Mouse (Mus musculus): Measurements from ENCODE around the gene Omp. TPM values are rescaled to one million over a fixed set of nuclear protein-coding genes. Genes with fewer than 3 reads are reported as not detected.

Omp gene
- polyA plus RNA-seq, 1 experiment from 2014 or later, result 0.23 TPM

DNA sequence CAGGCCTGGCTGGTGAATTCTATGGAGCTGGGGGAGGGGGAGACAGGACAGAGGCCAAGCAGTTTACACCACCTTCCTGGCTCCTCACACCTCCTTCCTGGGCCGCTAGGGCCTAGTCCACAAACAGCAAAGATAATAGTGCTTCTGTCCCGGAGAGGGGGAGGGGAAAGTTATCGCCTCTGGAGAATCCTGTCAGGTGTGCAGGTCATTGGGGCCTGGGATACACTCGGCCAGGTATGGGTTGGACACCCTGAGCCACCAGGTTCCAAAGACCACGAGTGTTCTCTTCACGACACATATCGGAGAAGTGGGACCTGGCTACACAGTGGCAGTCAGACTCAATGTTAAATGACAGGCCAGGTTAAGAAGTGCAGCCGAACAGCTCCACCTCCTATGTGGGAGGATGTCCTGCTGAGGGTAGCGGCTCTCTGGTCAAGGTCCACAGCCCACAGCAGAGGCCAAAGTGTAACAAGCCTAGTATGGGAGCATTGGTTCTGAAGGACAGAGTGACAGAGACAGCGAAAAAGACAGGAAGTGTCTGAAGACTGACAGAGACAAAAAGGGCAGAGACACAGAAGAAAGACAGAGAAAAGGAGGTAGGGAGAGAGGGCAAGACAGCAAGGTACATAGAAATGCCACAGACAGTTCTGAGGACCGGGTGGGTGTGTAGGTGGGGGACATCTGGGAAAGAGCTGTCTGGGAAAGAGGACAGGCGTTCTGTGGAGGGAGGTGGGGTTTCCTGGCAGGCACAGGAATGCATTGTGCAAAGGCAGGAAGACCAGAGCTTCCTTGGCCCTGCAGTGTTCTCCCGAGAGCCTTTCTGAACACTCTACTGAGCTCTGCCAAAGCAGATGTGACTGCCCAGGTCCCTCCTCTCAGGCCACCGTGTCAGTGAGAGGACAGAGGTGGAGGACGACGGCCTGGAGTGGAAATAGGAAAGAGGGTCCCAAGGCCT, 40.5 kb downstream of the Omp start:
- Histone ChIP-seq H3K9me3 (no peaks in the 10 kb centered on the region), H3K4me1 (replicated peaks) (peaks cover 19% of the 10 kb centered on the region; the same call in 1 of the 2 replicates), H3K27ac (peak overlapping the region; percentile 88), H3K27me3 (replicated peaks) (no peaks in the 10 kb centered on the region), H3K4me3 (replicated peaks) (no peak overlapping the region), H3K4me2 (replicated peaks) (peak overlapping the region; percentile 38), H3K9ac (peak overlapping the region; percentile 23; the same call in 1 of the 2 replicates), H3K36me3 (no peaks in the 10 kb centered on the region)
- WGBS, result 49% methylated on average over 16 of the region's 16 CpGs
- ATAC-seq, result peak; percentile 81

- no peak for ATAC-seq
- H3K9ac ChIP-seq, result 0 out of 2 replicates have a peak overlapping the region, but pooled peaks have one; percentile 15
- H3K4me1 ChIP-seq (replicated peaks), result peaks cover 19% of the 10 kb centered on the region; the same call in 1 of the 2 replicates
- H3K27ac ChIP-seq, result peak overlapping the region; percentile 88
- WGBS, result 64% methylated on average over 5 of the region's 5 CpGs
- H3K4me2 ChIP-seq (replicated peaks), result peak overlapping the region; percentile 38; the same call in 1 of the 2 replicates
- H3K36me3 ChIP-seq, result no peaks in the 10 kb centered on the region
- no peaks in the 10 kb centered on the region for H3K27me3 ChIP-seq (replicated peaks)
- H3K4me3 ChIP-seq (replicated peaks), result no peak overlapping the region
- H3K9me3 ChIP-seq, result no peaks in the 10 kb centered on the region
Observed at GRCm38 (mm10) chr7:98103942-98104292, 41.4 kb downstream of the Omp start.

DNA sequence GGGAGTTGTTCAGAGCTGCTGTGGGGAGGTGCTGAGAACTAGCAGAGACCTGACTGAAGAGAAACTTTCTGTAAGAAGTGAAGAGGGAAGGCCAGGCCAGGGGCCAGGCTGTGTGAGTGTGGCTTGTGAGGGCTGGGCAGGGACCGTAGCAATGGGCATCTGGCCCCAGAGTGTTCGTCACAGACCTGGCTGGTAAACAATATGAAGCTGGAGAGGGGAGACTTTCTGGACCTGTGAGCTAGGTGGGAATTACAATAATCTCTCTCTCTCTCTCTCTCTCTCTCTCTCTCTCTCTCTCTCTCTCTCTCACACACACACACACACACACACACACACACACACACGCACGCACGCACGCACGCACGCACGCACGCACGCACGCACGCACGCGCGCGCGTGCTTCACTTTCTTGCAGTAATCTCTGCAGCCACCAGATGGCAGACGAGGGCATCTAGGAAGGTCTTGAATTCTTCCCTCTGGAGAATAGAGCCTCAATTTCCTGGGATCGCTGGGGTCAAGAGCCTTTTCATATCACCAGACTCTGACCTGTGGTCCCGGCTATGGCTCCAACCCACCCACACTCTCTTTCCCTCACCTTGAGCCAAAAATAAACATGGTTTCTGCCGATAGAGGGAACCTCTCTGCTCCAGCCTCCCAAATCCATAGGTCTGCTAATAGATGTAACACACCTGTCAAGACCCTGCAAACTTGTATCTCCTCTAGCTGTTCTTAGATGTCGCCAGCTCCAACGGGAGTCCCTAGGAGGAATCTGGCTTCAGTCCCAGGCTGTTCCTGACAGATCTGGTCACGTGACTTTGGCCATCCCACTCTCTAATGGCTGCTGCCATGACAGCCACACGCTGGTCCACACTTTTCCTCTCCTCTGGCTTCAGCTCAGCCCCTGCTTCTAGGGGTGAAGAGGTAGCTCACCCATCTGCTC, 42.0 kb downstream of the Omp start:
- Histone ChIP-seq H3K4me2 (replicated peaks) (peak overlapping the region; percentile 58), H3K4me1 (replicated peaks) (peaks cover 19% of the 10 kb centered on the region; the same call in 1 of the 2 replicates), H3K4me3 (replicated peaks) (peak overlapping the region; percentile 25), H3K9me3 (no peaks in the 10 kb centered on the region), H3K36me3 (no peaks in the 10 kb centered on the region), H3K27me3 (replicated peaks) (no peaks in the 10 kb centered on the region), H3K9ac (peak overlapping the region; percentile 37; the same call in 1 of the 2 replicates), H3K27ac (peak overlapping the region; percentile 88)
- ATAC-seq, result peak; percentile 70
- WGBS, result 15% methylated on average over 20 of the region's 26 CpGs

- 93% methylated on average over 11 of the region's 11 CpGs for WGBS
- Histone ChIP-seq H3K9ac (peak overlapping the region; percentile 37; the same call in 1 of the 2 replicates), H3K27ac (peak overlapping the region; percentile 62; the same call in 1 of the 2 replicates), H3K4me1 (replicated peaks) (peaks cover 19% of the 10 kb centered on the region; the same call in 1 of the 2 replicates), H3K4me2 (replicated peaks) (peak overlapping the region; percentile 58), H3K27me3 (replicated peaks) (no peaks in the 10 kb centered on the region), H3K4me3 (replicated peaks) (peak overlapping the region; percentile 25; the same call in 1 of the 2 replicates), H3K36me3 (peaks cover 7% of the 10 kb centered on the region), H3K9me3 (no peaks in the 10 kb centered on the region)
- no peak for ATAC-seq
Observed at GRCm38 (mm10) chr7:98102488-98102887, 42.8 kb downstream of the Omp start.

GRCm38 (mm10) chr7:98097557-98097956, 47.7 kb downstream of the Omp start:
- no peak for ATAC-seq

GRCm38 (mm10) chr7:98095852-98096251, 49.5 kb downstream of the Omp start:
- no peaks in the 10 kb centered on the region for H3K4me1 ChIP-seq (replicated peaks)
- peaks cover 17% of the 10 kb centered on the region for H3K36me3 ChIP-seq
- H3K4me2 ChIP-seq (replicated peaks), result no peak overlapping the region
- H3K9ac ChIP-seq, result no peak overlapping the region
- H3K9me3 ChIP-seq, result no peaks in the 10 kb centered on the region
- WGBS, result 99% methylated on average over 4 of the region's 4 CpGs
- no peak overlapping the region for H3K27ac ChIP-seq
- no peak for ATAC-seq
- H3K27me3 ChIP-seq (replicated peaks), result no peaks in the 10 kb centered on the region
- H3K4me3 ChIP-seq (replicated peaks), result no peak overlapping the region

More at GRCm38 (mm10) chr7:98097557-98097956, 47.7 kb downstream of the Omp start:
- whole genome bisulfite sequencing, result 96% methylated on average over 8 of the region's 8 CpGs
- no peaks in the 10 kb centered on the region for H3K4me1 ChIP-seq (replicated peaks)
- H3K4me2 ChIP-seq (replicated peaks), result no peak overlapping the region
- H3K27ac ChIP-seq, result no peak overlapping the region
- no peaks in the 10 kb centered on the region for H3K9me3 ChIP-seq
- H3K4me3 ChIP-seq (replicated peaks), result no peak overlapping the region
- no peak overlapping the region for H3K9ac ChIP-seq
- H3K27me3 ChIP-seq (replicated peaks), result no peaks in the 10 kb centered on the region
- peaks cover 17% of the 10 kb centered on the region for H3K36me3 ChIP-seq

Other genes with a start within 250 kb of the Omp start
- not detected in 2 replicates for gene Gdpd4, start 225.5 kb downstream of the Omp start, polyA plus RNA-seq (2015; fragmentation: Nextera tagmentation; extraction: Ambion mirVana)
- gene Myo7a, start 26.0 kb downstream of the Omp start, polyA plus RNA-seq (2015; fragmentation: Nextera tagmentation; extraction: Ambion mirVana), result 21.5 and 25.7 TPM in 2 replicates
- gene Capn5, start 32.8 kb upstream of the Omp start, polyA plus RNA-seq (2015; fragmentation: Nextera tagmentation; extraction: Ambion mirVana), result 10.2 TPM in 2 replicates
- gene B3gnt6, start 54.0 kb upstream of the Omp start, polyA plus RNA-seq (2015; fragmentation: Nextera tagmentation; extraction: Ambion mirVana), result 0.05 and 0.06 TPM in 2 replicates
- 20.0 and 20.5 TPM in 2 replicates for gene Acer3, start 175.7 kb upstream of the Omp start, polyA plus RNA-seq (2015; fragmentation: Nextera tagmentation; extraction: Ambion mirVana)
- 8.2 and 8.8 TPM in 2 replicates for gene Tsku, start 215.8 kb upstream of the Omp start, polyA plus RNA-seq (2015; fragmentation: Nextera tagmentation; extraction: Ambion mirVana)